Mouse (Mus musculus) cerebral cortex, adult 2 months (tissue): ENCODE data around the gene Zfp207.

ENCODE experiments used
- WGBS: fragments of 180-500 bp; shearing (Covaris S2); methylation state at CpG from one replicate; pipeline ENCODE4 v1.1.7; 2018; 5-methylcytosine and 5-hydroxymethylcytosine counted together

Gene Zfp207

GRCm38 (mm10) chr11:80417085-80417484, 34.0 kb downstream of the Zfp207 start:
- 74% methylated on average over 5 of the region's 5 CpGs for WGBS

- WGBS, result 95% methylated on average over 1 of the region's 1 CpGs
Measured at GRCm38 (mm10) chr11:80419743-80420142, 36.7 kb downstream of the Zfp207 start.

- WGBS, result 64% methylated on average over 2 of the region's 2 CpGs
Measured at GRCm38 (mm10) chr11:80420202-80420984, 37.3 kb downstream of the Zfp207 start.

- 89% methylated on average over 7 of the region's 7 CpGs for WGBS
Measured at GRCm38 (mm10) chr11:80421421-80422047, 38.5 kb downstream of the Zfp207 start.

GRCm38 (mm10) chr11:80424691-80425090, 41.6 kb downstream of the Zfp207 start:
- 90% methylated on average over 2 of the region's 2 CpGs for WGBS

GRCm38 (mm10) chr11:80425247-80425778, 42.2 kb downstream of the Zfp207 start:
- 52% methylated on average over 5 of the region's 5 CpGs for WGBS

- 81% methylated on average over 16 of the region's 16 CpGs for WGBS
Measured at GRCm38 (mm10) chr11:80426029-80426813, 43.1 kb downstream of the Zfp207 start.

DNA sequence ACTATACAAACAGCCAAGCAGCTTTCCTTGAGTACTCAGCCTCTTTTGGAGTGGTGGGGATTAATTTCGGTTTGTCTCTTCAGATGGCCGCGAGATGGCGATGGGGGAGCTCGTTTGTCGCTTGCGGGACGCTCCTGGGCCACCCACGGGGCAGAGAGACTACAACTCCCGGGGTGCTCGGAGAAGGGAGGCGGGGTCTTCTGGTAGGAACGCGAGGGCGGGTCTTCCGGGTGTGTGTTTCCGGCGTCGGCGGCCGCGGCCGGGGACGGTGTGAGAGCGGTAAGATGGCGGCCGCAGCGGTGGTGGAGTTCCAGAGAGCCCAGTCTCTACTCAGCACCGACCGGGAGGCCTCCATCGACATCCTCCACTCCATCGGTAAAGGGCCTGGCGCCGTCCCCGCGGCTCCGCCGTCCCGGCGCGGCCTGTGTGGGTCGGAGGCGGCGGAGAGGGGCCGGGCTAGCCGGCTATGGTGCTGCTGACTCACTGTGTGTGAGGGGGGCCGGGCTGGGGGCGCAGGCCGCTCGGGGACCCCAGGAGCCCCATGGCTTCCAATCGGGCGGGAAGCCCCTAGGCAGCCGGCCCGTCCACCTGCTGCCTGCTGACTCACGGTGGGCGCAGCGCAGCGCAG, 45.4 kb downstream of the Zfp207 start, which contains the start of gene Psmd11:
Psmd11 (plus strand) TSS at position 235 of the 628 bp plus-strand sequence.
- under 1% methylated on average over 58 of the region's 58 CpGs for WGBS

- under 1% methylated on average over 37 of the region's 37 CpGs for WGBS
Measured at GRCm38 (mm10) chr11:80429009-80429475, 46.0 kb downstream of the Zfp207 start.

- WGBS, result 46% methylated on average over 14 of the region's 14 CpGs
Measured at GRCm38 (mm10) chr11:80429500-80430166, 46.6 kb downstream of the Zfp207 start.

GRCm38 (mm10) chr11:80430366-80430910, 47.4 kb downstream of the Zfp207 start:
- 69% methylated on average over 3 of the region's 3 CpGs for WGBS

DNA sequence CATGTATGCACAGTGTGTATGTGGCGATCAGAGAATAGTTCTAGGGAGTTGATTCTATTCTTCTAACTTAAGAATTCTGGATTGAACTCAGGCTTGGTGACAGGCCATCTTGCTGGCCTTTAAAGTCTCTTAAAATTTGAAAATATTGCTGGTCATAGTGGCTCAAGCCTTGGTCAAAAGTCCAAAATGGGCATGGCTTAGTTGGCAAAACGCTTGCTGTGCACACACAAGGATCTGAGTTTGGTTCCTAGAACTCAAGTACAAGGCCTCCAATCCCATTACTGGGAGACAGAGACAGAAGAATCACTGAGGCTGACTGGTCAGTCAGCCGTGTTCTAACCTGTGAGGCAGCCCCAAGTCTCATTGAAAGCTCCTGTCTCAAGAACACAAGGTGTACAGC, 63.8 kb downstream of the Zfp207 start:
- WGBS, result 91% methylated on average over 3 of the region's 3 CpGs

GRCm38 (mm10) chr11:80449859-80450258, 66.8 kb downstream of the Zfp207 start:
- WGBS, result 94% methylated on average over 2 of the region's 2 CpGs

GRCm38 (mm10) chr11:80452242-80452641, 69.2 kb downstream of the Zfp207 start:
- 87% methylated on average over 3 of the region's 3 CpGs for WGBS

GRCm38 (mm10) chr11:80453198-80453597, 70.1 kb downstream of the Zfp207 start:
- 98% methylated on average over 1 of the region's 1 CpGs for WGBS
